Mouse (Mus musculus): ENCODE data around the gene Setd1a. TPM values are rescaled to one million over a fixed set of nuclear protein-coding genes. Genes with fewer than 3 reads are reported as not detected.
A peak's percentile ranks its signal among the peaks of the same experiment; 100 is the strongest.

Setd1a gene
- polyA plus RNA-seq, 1 experiment from 2014 or later, result 23.3 TPM

DNA sequence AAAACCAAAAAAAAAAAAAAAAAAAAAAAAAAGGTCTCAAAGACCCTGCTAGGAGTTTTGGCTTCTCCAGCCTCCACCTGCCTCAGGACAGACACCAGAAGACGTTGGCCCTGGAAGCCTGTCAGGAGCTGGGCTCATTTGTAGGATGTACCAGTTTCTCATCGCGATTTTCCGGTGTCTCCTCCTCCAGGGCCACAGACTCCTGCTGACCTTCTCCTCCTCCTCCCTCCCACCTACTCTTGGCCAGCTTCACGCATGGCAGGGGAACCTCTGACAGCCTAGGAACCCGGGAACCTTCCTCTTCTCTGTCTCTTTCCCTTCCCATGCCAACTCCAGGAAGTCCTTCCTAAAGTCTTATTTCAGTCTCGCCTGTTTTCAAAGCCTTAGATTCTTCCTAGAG lies 40.6 kb downstream of the Setd1a start:
- no peaks in the 10 kb centered on the region for H3K4me1 ChIP-seq (ENCODE audit: control insufficient read depth, insufficient read depth, low read length)
- H3K4me2 ChIP-seq (ENCODE audit: low read depth, low read length), result no peak overlapping the region
- no peaks in the 10 kb centered on the region for H3K27me3 ChIP-seq (ENCODE audit: control insufficient read depth, insufficient read depth, low read length)
- no peaks in the 10 kb centered on the region for H3K9me3 ChIP-seq (ENCODE audit: control insufficient read depth, low read length)
- H3K27ac ChIP-seq (ENCODE audit: low read depth, low read length), result no peak overlapping the region
- WGBS, result 83% methylated on average over 7 of the region's 7 CpGs
- H3K4me3 ChIP-seq (ENCODE audit: low read depth, low read length), result no peak overlapping the region
- no peak overlapping the region for H3K9ac ChIP-seq (replicated peaks; ENCODE audit: low read depth, low read length)
- H3K36me3 ChIP-seq (ENCODE audit: control insufficient read depth, insufficient read depth, low read length), result peaks cover 15% of the 10 kb centered on the region
- no peak for ATAC-seq (ENCODE audit: low read depth)

DNA sequence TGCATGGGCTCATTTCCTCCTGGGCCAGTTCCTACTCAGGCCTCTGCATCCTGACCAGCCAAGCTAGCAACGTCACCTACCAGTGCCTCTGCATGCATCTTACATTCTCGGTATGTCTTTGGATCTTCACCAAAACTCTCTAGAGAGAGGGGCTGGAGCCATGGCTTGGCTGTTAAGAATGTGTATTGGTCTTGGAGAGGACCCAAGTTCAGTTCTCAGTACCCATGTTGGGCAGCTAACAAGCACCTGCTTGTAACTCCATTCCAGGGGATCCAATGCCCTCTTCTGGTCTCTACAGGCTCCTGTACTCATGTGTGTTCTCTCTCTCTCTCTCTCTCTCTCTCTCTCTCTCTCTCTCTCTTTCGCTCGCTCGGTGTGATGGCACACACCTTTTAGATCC lies 41.3 kb downstream of the Setd1a start:
- Histone ChIP-seq H3K9ac (replicated peaks; ENCODE audit: low read depth, low read length) (no peak overlapping the region), H3K9me3 (ENCODE audit: control insufficient read depth, low read length) (no peaks in the 10 kb centered on the region), H3K4me3 (ENCODE audit: low read depth, low read length) (no peak overlapping the region), H3K27ac (ENCODE audit: low read depth, low read length) (no peak overlapping the region), H3K27me3 (ENCODE audit: control insufficient read depth, insufficient read depth, low read length) (no peaks in the 10 kb centered on the region), H3K4me1 (ENCODE audit: control insufficient read depth, insufficient read depth, low read length) (peaks cover under 1% of the 10 kb centered on the region), H3K36me3 (ENCODE audit: control insufficient read depth, insufficient read depth, low read length) (peaks cover 15% of the 10 kb centered on the region), H3K4me2 (ENCODE audit: low read depth, low read length) (no peak overlapping the region)
- WGBS, result 94% methylated on average over 5 of the region's 5 CpGs
- ATAC-seq (ENCODE audit: low read depth), result no peak

DNA sequence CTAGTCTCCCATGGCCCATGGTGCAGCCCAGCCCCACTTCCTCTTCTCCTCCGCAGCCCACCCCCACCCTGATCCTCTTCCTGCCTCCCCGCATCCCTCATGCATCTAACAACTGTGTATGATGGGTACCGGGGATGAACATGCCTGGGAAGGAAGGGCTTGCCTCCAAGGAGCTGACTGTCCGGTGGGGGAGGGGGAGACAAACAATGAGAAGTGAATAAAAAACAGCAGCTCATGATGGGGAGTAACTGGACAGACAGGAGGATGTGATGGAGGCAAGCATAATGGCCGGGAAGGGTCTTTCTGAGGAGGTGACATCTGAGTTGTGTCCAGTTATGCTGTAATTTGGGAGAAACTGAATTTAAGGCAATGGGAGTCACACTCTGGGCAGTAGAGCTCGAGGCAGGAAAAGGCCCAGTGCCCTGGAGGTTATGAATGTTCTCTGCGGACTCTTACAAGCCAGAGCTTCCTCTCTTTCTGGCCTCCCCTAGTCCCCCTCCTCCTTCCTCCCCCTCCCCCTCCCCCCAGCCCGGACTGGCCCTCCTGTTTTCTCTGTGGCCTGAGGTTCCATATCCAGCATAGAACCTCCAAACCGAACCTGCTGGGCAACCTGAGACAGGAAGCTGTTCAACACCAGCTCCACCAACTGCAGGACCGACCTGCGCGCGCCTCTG lies 44.5 kb downstream of the Setd1a start:
- 75% methylated on average over 13 of the region's 13 CpGs for WGBS
- no peaks in the 10 kb centered on the region for H3K27me3 ChIP-seq (ENCODE audit: control insufficient read depth, insufficient read depth, low read length)

DNA sequence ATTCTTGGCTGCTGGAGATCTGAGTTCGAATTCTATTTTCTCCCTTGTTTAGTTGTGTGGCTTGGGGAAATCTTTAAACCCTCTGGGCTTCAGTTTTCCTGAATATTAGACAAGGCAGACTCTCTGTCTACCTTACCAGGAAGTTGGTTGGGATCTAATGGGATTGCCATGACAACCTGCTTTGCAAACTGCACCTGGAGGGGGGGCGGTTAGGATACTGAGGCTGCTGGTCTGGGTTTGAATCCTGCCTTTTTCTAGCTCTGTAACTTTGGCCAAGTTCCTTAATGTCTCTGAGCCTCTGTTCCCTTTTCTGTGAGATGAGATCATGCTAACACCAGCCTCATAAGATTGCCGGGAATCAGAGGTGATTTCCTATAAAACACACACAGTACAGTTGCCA lies 46.0 kb downstream of the Setd1a start:
- Histone ChIP-seq H3K9me3 (ENCODE audit: control insufficient read depth, low read length) (no peaks in the 10 kb centered on the region), H3K27me3 (ENCODE audit: control insufficient read depth, insufficient read depth, low read length) (no peaks in the 10 kb centered on the region), H3K4me3 (ENCODE audit: low read depth, low read length) (no peak overlapping the region), H3K4me1 (ENCODE audit: control insufficient read depth, insufficient read depth, low read length) (peaks cover 14% of the 10 kb centered on the region), H3K27ac (ENCODE audit: low read depth, low read length) (no peak overlapping the region), H3K9ac (replicated peaks; ENCODE audit: low read depth, low read length) (no peak overlapping the region), H3K36me3 (ENCODE audit: control insufficient read depth, insufficient read depth, low read length) (no peaks in the 10 kb centered on the region), H3K4me2 (ENCODE audit: low read depth, low read length) (no peak overlapping the region)
- no peak for ATAC-seq (ENCODE audit: low read depth)
- 89% methylated on average over 3 of the region's 3 CpGs for WGBS

More for the DNA sequence above, 44.5 kb downstream of the Setd1a start:
- no peak overlapping the region for H3K4me2 ChIP-seq (ENCODE audit: low read depth, low read length)
- ATAC-seq (ENCODE audit: low read depth), result no peak
- no peak overlapping the region for H3K4me3 ChIP-seq (ENCODE audit: low read depth, low read length)
- peaks cover 14% of the 10 kb centered on the region for H3K4me1 ChIP-seq (ENCODE audit: control insufficient read depth, insufficient read depth, low read length)
- H3K27ac ChIP-seq (ENCODE audit: low read depth, low read length), result no peak overlapping the region
- no peaks in the 10 kb centered on the region for H3K9me3 ChIP-seq (ENCODE audit: control insufficient read depth, low read length)
- no peaks in the 10 kb centered on the region for H3K36me3 ChIP-seq (ENCODE audit: control insufficient read depth, insufficient read depth, low read length)
- no peak overlapping the region for H3K9ac ChIP-seq (replicated peaks; ENCODE audit: low read depth, low read length)

DNA sequence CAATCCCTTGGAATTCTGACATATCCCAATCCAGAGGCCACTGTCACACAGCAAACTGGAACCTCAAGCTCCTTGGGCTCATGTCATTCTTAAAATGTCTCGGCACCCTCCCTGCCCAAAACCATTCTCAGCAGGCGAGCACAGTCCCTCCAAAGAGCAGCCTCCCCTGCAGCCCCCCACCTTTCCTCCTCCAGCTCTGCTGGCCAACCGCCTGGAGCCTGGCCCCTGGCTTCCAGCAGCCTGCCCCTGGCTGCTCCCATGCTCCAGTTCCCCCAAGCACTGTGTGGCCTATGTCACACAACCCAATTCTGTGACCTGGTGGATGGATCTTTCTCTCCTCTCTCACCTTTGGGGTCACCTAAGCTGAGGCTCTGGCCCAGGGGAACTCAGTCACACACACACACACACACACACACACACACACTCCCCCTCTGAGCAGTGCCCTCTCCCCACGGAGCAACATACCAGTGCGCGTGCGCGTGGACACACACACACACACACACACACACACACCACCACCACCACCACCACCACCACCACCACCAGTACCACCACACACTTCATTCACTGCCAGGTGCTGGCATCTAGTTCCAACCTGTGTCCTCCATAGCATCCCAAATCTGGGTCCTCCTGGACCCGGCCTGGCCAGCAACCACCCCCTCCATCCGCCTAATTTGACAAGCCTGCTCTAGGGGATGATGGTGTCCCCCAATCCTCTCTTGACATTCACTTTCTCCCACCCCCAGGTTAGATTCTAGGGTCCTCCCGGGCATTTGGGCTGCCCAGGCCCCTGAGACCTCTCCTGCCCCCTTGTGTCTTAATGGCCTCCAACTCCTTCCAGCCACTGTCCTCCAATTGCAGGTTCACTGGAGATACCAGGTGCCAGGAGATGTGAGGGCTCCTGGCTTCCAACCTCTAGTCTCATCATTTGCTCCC lies 47.0 kb downstream of the Setd1a start:
- ATAC-seq (ENCODE audit: low read depth), result peak; percentile 39
- Histone ChIP-seq H3K9ac (replicated peaks; ENCODE audit: low read depth, low read length) (peak overlapping the region; percentile 90), H3K4me2 (ENCODE audit: low read depth, low read length) (peak overlapping the region; percentile 79), H3K4me1 (ENCODE audit: control insufficient read depth, insufficient read depth, low read length) (peaks cover 14% of the 10 kb centered on the region), H3K27me3 (ENCODE audit: control insufficient read depth, insufficient read depth, low read length) (no peaks in the 10 kb centered on the region), H3K27ac (ENCODE audit: low read depth, low read length) (peak overlapping the region; percentile 84), H3K4me3 (ENCODE audit: low read depth, low read length) (peak overlapping the region; percentile 72), H3K9me3 (ENCODE audit: control insufficient read depth, low read length) (no peaks in the 10 kb centered on the region), H3K36me3 (ENCODE audit: control insufficient read depth, insufficient read depth, low read length) (no peaks in the 10 kb centered on the region)
- WGBS, result 56% methylated on average over 11 of the region's 11 CpGs

DNA sequence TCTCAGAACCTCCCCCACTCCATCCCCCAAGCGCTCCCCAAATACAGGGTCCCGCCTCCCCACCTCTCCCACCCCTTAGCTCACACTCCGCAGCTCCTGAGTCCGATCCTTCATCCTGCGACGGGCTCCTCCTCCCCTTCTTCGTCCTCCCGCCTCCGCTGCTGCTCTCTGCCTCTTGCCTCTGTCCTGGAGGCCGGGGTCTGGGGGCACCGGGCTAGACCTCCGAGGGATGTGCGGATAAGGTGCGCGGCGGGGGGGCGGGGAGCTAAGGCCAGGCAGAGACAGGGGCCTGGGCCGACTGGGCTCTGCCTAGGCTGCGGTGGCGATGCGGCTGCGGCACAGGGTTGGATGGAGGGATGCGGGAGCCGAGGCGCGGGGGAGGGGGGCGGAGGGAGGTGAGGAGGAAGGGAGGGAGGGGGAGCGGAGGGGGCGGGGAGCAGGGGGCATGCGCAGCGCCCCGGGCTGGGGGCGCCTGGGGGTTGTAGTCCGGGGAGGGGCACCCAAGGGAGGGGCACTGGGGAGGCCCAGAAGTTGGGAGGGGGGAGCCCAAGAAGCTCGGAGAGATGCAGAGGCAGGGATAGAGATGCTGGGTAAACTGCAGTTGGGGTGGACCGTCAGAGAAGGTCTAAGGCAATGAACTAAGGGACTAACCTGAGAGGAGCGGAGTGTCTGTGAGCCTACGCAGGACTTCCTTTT lies 47.9 kb downstream of the Setd1a start, which contains the start of the genes Stx4a and Stx1b:
Gene Stx4a, plus strand, starts transcription at position 119 of the 696 bp plus-strand sequence.
Gene Stx1b, minus strand, starts transcription at position 374 of the 696 bp plus-strand sequence.
- no peaks in the 10 kb centered on the region for H3K36me3 ChIP-seq (ENCODE audit: control insufficient read depth, insufficient read depth, low read length)
- H3K4me3 ChIP-seq (ENCODE audit: low read depth, low read length), result peak within 1 kb of the TSS; percentile 72
- no peaks in the 10 kb centered on the region for H3K9me3 ChIP-seq (ENCODE audit: control insufficient read depth, low read length)
- 3% methylated on average over 29 of the region's 38 CpGs for WGBS
- peak within 1 kb of the TSS; percentile 84 for H3K27ac ChIP-seq (ENCODE audit: low read depth, low read length)
- peak within 1 kb of the TSS; percentile 79 for H3K4me2 ChIP-seq (ENCODE audit: low read depth, low read length)
- no peaks in the 10 kb centered on the region for H3K27me3 ChIP-seq (ENCODE audit: control insufficient read depth, insufficient read depth, low read length)
- peaks cover 14% of the 10 kb centered on the region for H3K4me1 ChIP-seq (ENCODE audit: control insufficient read depth, insufficient read depth, low read length)
- peak; percentile 92 for ATAC-seq (ENCODE audit: low read depth)
- peak within 1 kb of the TSS; percentile 90 for H3K9ac ChIP-seq (replicated peaks; ENCODE audit: low read depth, low read length)

DNA sequence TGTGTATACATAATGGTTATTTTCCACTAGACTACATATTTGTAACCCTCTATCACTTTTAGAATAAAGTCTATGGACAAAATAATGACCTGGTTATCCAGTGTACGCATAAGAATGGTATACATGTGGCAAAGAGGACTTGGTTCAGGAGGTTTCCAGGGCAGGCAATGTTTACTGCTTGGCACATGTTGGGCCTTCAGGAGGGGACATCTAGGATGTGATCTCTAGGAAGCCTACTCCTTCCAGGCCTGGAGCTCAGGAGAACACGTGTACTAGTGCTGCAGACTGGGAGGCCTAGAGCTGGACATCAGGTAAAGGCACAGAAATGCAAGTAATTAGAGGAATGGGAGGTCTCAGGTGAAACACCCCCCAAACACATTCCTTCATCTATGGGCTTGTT lies 59.1 kb downstream of the Setd1a start:
- 88% methylated on average over 2 of the region's 2 CpGs for WGBS
- H3K4me2 ChIP-seq (ENCODE audit: low read depth, low read length), result no peak overlapping the region
- no peak for ATAC-seq (ENCODE audit: low read depth)

DNA sequence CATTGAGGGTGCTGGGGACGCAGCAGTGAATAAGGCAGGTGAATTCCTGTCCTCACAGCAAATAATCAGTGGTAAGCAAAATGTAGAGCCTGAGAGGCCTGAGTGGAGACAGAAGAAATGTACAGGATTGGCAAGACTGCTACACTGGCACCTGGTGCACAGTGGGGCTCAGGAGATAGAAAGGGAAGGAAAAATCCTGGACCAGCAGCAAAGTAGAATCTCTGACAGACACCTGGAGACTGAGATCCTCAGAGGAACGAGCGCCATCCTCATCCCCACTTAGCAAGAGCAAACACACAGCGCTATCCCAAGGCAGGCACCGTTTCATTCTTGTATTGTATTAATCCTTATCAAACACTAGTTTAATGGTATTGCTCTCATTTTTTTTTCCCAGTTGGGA lies 61.0 kb downstream of the Setd1a start:
- Histone ChIP-seq H3K9ac (replicated peaks; ENCODE audit: low read depth, low read length) (no peak overlapping the region), H3K4me3 (ENCODE audit: low read depth, low read length) (no peak overlapping the region), H3K9me3 (ENCODE audit: control insufficient read depth, low read length) (no peaks in the 10 kb centered on the region), H3K27ac (ENCODE audit: low read depth, low read length) (no peak overlapping the region), H3K27me3 (ENCODE audit: control insufficient read depth, insufficient read depth, low read length) (no peaks in the 10 kb centered on the region), H3K4me2 (ENCODE audit: low read depth, low read length) (no peak overlapping the region), H3K4me1 (ENCODE audit: control insufficient read depth, insufficient read depth, low read length) (peaks cover under 1% of the 10 kb centered on the region; the same call in 1 of the 2 replicates), H3K36me3 (ENCODE audit: control insufficient read depth, insufficient read depth, low read length) (no peaks in the 10 kb centered on the region)
- ATAC-seq (ENCODE audit: low read depth), result no peak
- WGBS, result 96% methylated on average over 5 of the region's 5 CpGs

More for the DNA sequence above, 59.1 kb downstream of the Setd1a start:
- Histone ChIP-seq H3K4me3 (ENCODE audit: low read depth, low read length) (no peak overlapping the region), H3K9ac (replicated peaks; ENCODE audit: low read depth, low read length) (no peak overlapping the region), H3K4me1 (ENCODE audit: control insufficient read depth, insufficient read depth, low read length) (no peaks in the 10 kb centered on the region), H3K27ac (ENCODE audit: low read depth, low read length) (no peak overlapping the region), H3K9me3 (ENCODE audit: control insufficient read depth, low read length) (no peaks in the 10 kb centered on the region), H3K27me3 (ENCODE audit: control insufficient read depth, insufficient read depth, low read length) (no peaks in the 10 kb centered on the region), H3K36me3 (ENCODE audit: control insufficient read depth, insufficient read depth, low read length) (no peaks in the 10 kb centered on the region)
